Mouse (Mus musculus) C2C12 (cell line): ENCODE data around the gene Tpp2. TPM values are rescaled to one million over a fixed set of nuclear protein-coding genes. Genes with fewer than 3 reads are reported as not detected.

Source experiments
- H3K27me3 ChIP-seq: one replicate; pipeline ENCODE4 v1.6.1; 2011; ENCODE audit not compliant: control insufficient read depth, insufficient read depth, insufficient read length
- H3K36me3 ChIP-seq: one replicate; pipeline ENCODE4 v1.6.1; 2011; ENCODE audit not compliant: control insufficient read depth, insufficient read depth
- H3K4me3 ChIP-seq: one replicate; pipeline ENCODE4 v1.5.1; 2011; ENCODE audit warnings: mild to moderate bottlenecking, control low read depth; ENCODE audit not compliant: poor library complexity, insufficient read depth, severe bottlenecking
- H3K79me2 ChIP-seq: one replicate; pipeline ENCODE4 v1.6.1; 2011; ENCODE audit not compliant: control insufficient read depth, insufficient read depth
- H3K79me3 ChIP-seq: one replicate; pipeline ENCODE4 v1.6.1; 2011; ENCODE audit warnings: low read depth, control low read depth
- H3ac ChIP-seq: one replicate; pipeline ENCODE3; 2011; ENCODE audit warnings: low read depth; ENCODE audit not compliant: control insufficient read depth, insufficient read length
- CEBPB ChIP-seq: IDR thresholded peaks from one replicate; pipeline ENCODE4 v1.6.1; 2011; ENCODE audit warnings: low read depth, mild to moderate bottlenecking, control low read depth, moderate library complexity
- CTCF ChIP-seq: IDR thresholded peaks from one replicate; pipeline ENCODE4 v1.5.1; 2011; ENCODE audit not compliant: control insufficient read depth, insufficient read depth, insufficient read length
- FOSL1 ChIP-seq: IDR thresholded peaks from one replicate; pipeline ENCODE4 v1.8.0; 2011; ENCODE audit warnings: mild to moderate bottlenecking, low read length; ENCODE audit not compliant: poor library complexity, insufficient read depth, severe bottlenecking
- MAX ChIP-seq: IDR thresholded peaks from one replicate; pipeline ENCODE4 v1.6.1; 2011; ENCODE audit warnings: mild to moderate bottlenecking, control low read depth
- MYOD1 ChIP-seq: IDR thresholded peaks from one replicate; pipeline ENCODE4 v1.6.1; 2011; ENCODE audit warnings: low read depth; ENCODE audit not compliant: control insufficient read depth, insufficient read length
- MYOG ChIP-seq: IDR thresholded peaks from one replicate; pipeline ENCODE4 v1.6.1; 2011; ENCODE audit not compliant: control insufficient read depth, insufficient read length; ENCODE audit errors: extremely low read depth
- USF1 ChIP-seq: IDR thresholded peaks from one replicate; pipeline ENCODE4 v1.6.1; 2011; ENCODE audit warnings: low read depth, mild to moderate bottlenecking, control low read depth, moderate library complexity
- polyA plus RNA-seq: library from polyadenylated mRNA; unstranded; fragments of >200 nt; fragmentation: generic; extraction: Trizol; gene quantifications from one replicate; pipeline ENCODE4 v1.2.1, GENCODE M21; 2012; ENCODE audit warnings: missing spikeins

Gene Tpp2
- polyA plus RNA-seq, 1 experiment, result 15.8 TPM

DNA sequence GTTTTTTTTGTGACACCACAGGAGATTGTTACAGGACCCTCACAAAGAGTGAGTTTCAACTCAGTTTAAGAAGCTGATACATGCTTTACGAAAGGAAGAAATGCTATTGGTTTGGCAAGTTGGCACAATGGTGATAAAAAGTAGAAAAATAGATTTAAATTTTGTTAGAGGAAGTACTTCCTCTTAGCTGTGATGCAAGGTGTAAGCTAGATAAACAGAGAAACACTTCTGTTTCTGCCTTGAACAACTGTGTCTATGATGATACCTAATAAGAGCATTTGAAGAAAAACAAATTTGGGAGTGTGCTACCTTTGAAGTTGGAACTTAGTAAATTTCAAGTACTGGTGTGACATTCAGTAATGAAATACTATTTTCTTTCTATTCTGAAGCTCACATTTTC lies 5.9 kb downstream of the Tpp2 start:
- Histone ChIP-seq H3K79me3 (peaks cover 99% of the 10 kb centered on the region), H3K4me3 (no peak overlapping the region), H3K27me3 (no peaks in the 10 kb centered on the region), H3K79me2 (peaks cover 100% of the 10 kb centered on the region), H3ac (no peak overlapping the region), H3K36me3 (peaks cover 53% of the 10 kb centered on the region)
- TF ChIP-seq MYOG (no peak), MAX (no peak), CTCF (no peak), CEBPB (no peak), FOSL1 (no peak), MYOD1 (no peak), USF1 (no peak)

DNA sequence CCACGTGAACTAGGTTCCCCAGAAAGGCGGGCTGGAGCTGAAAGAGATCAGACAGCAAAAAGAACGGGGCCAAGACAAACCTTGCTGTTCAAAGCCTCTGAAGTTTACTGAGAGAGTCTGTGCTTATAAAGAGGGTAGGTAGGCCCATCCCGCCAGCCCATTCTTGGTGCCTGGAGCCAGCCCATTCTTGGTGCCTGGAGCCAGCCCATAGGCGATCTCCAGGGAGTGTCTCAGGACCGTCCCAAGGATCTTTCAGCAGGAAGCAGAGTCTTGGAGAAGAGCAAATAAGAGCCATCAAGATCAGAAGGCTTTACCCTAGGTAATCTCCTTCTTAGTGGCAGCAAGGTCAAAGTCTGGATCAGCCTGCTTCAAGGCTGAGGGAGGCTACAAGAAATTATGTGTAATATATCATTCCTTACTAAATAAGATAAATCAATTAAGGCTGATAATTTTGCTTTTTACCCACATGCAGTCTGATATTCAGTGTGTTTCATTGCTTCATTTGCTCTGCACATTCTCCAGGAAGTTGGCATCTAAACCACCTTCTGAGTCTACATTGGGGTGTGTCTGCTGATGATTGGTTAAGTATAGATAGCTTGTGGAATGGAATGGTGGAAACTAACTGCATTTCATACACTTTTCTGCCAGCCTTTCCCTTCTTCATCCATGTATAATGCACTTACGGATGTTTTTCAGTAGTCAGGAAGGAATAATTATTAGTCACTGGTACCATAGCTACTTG lies 8.2 kb downstream of the Tpp2 start:
- peaks cover 46% of the 10 kb centered on the region for H3K36me3 ChIP-seq
- TF ChIP-seq CEBPB, result no peak
- TF ChIP-seq MYOG, result no peak
- no peak for TF ChIP-seq FOSL1
- no peak for TF ChIP-seq USF1
- no peak for TF ChIP-seq CTCF
- no peak for TF ChIP-seq MAX
- no peak for TF ChIP-seq MYOD1
- H3K27me3 ChIP-seq, result no peaks in the 10 kb centered on the region
- peaks cover 93% of the 10 kb centered on the region for H3K79me3 ChIP-seq
- peaks cover 100% of the 10 kb centered on the region for H3K79me2 ChIP-seq
- no peak overlapping the region for H3K4me3 ChIP-seq
- no peak overlapping the region for H3ac ChIP-seq

DNA sequence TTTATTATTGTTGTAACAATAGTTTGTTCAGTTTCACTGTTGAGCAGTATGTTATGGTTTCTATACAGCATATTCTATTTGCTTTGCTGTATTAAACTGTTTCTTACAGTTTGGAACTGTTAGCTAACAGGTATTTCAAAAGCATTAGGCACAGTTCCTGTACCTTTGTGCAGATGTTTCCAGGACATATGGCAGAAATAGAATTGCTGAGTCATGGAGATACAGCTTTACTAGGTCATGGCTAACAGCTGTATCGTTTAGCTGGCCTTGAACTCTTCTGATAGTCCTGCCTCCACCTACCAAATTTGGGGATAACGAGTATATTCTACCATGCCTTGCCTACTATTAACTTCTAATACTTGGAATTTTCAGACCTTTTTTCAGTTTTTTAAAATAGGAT lies 9.4 kb downstream of the Tpp2 start:
- TF ChIP-seq CEBPB, result no peak
- TF ChIP-seq MYOD1, result no peak
- TF ChIP-seq FOSL1, result no peak
- TF ChIP-seq USF1, result no peak
- no peak for TF ChIP-seq MYOG
- TF ChIP-seq CTCF, result no peak
- H3ac ChIP-seq, result no peak overlapping the region
- peaks cover 47% of the 10 kb centered on the region for H3K36me3 ChIP-seq
- H3K4me3 ChIP-seq, result no peak overlapping the region
- H3K79me3 ChIP-seq, result peaks cover 92% of the 10 kb centered on the region
- H3K79me2 ChIP-seq, result peaks cover 100% of the 10 kb centered on the region
- H3K27me3 ChIP-seq, result no peaks in the 10 kb centered on the region

DNA sequence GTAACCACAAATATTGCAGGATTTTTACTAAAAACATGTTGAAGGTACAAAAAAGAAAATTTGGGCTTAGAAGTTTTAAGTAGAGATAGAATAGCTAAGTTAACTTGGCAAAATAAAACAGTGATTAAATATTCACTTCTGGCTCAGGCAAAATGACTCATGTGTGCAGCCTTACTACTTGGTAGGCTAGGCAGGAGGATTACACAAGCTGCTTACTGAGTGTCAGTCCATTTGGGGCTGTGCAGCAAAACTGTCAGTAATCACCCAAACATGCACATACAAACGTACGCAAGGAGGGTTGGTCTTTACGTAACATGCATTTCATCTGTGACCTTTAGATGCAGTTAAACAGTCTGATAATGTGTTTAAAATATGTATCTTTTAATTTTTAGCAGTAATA lies 20.2 kb downstream of the Tpp2 start:
- TF ChIP-seq MAX, result no peak
- TF ChIP-seq CTCF, result no peak
- TF ChIP-seq MYOG, result no peak
- Histone ChIP-seq H3K36me3 (peaks cover 76% of the 10 kb centered on the region), H3K79me3 (peaks cover 24% of the 10 kb centered on the region), H3K4me3 (no peak overlapping the region), H3K79me2 (peaks cover 26% of the 10 kb centered on the region), H3K27me3 (no peaks in the 10 kb centered on the region), H3ac (no peak overlapping the region)

DNA sequence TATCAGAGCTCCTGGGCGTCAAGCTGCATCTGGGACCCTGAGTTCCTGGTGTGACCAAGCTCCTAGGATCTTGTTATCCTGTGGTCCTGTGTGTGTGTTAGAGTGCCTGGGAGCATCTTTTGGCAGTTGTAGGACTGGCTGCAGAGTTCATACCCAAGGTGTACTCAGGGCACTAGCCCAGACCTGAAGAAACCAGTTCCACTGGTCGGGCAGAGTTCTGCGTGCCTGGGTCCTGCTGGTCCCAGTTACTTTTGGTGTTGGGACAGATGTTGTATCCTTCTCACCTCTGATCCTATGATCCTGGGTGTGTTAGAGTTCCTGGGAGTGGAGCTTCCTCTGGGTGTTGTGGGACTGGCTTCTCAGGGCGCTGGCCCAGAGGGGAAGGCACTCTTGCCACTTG lies 30.9 kb downstream of the Tpp2 start:
- no peak overlapping the region for H3K4me3 ChIP-seq
- TF ChIP-seq CEBPB (no peak), MYOG (no peak), MAX (no peak), FOSL1 (no peak), USF1 (no peak), MYOD1 (no peak)
- no peak overlapping the region for H3ac ChIP-seq
- H3K36me3 ChIP-seq, result peaks cover 80% of the 10 kb centered on the region
- peaks cover 18% of the 10 kb centered on the region for H3K79me2 ChIP-seq
- no peaks in the 10 kb centered on the region for H3K27me3 ChIP-seq
- peaks cover 3% of the 10 kb centered on the region for H3K79me3 ChIP-seq

DNA sequence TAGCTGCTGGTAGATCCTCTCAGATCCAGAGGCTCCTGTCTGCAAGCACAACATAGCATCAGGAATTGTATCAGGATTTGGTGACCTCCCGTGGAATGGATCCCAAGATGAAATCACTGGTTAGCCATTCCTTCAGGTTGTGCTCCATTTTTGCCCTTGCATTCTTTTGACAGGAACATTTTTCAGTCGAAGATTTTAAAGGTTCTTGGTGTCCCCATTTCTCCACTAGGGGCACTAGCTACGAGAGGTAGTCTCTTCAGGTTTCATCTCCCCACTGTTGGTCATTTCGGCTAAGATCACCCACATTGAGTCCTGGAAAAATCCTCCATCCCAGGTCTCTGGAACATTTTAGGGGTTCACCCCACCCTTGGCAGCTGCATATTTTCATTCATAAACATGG lies 33.3 kb downstream of the Tpp2 start:
- TF ChIP-seq CTCF, result no peak
- no peak for TF ChIP-seq USF1
- TF ChIP-seq MYOG, result no peak
- no peak for TF ChIP-seq MYOD1
- TF ChIP-seq MAX, result no peak
- no peak for TF ChIP-seq FOSL1
- no peak for TF ChIP-seq CEBPB

More for the DNA sequence above, 33.3 kb downstream of the Tpp2 start:
- Histone ChIP-seq H3K36me3 (peaks cover 78% of the 10 kb centered on the region), H3K27me3 (no peaks in the 10 kb centered on the region), H3K4me3 (no peak overlapping the region), H3K79me3 (peaks cover 3% of the 10 kb centered on the region), H3K79me2 (peaks cover 16% of the 10 kb centered on the region), H3ac (no peak overlapping the region)
